Comparison of ENCODE assay signal across 10 mouse cellular contexts in the genomic region with DNA sequence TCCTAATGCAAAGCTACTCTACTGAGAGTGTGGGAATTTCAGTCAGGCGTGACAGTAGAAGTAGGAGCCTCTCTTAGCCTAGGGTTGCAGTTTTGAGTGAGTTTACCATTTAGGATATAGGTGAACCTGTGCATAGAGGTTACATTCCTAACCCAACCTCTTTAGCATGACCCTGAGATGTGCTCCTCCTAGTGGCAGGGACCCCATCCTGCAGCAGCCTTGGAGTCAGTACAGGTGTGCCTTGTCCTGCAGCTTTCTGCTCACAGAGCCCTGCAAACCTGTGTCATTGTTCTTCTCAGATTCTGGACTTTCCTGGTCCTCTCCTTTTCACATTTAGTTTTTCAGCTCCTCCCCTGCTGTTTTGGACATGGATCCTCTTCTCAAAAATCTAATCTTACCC.
DNase-seq lines count a peak whose midpoint lies in the region; ATAC-seq and TF ChIP-seq lines count a peak whose summit lies in the region.
"Had no signal": no experiment of that assay in that cellular context is flagged by ENCODE, and none has a peak within 500 bp of the region (broad histone marks: within the 10 kb centered on the region; RNA-seq: fewer than 3 reads in every experiment).

No protein-coding gene starts in this region.

- no peak overlapping the region for H3K9ac ChIP-seq in hindbrain, postnatal 0 days (replicated peaks; ENCODE audit: low read length)
- H3K9ac ChIP-seq in hindbrain, embryonic 14.5 days = no peak overlapping the region
- no peak overlapping the region for H3K9ac ChIP-seq in midbrain, postnatal 0 days (replicated peaks; ENCODE audit: low read length, poor library complexity, severe bottlenecking)
- no peak overlapping the region for H3K9ac ChIP-seq in midbrain, embryonic 16.5 days (ENCODE audit: low read depth, low read length)
- H3K9ac ChIP-seq: lung, embryonic 15.5 days had no signal

- H3K4me1 ChIP-seq in hindbrain, postnatal 0 days (ENCODE audit: insufficient read depth, low read length) = no peaks in the 10 kb centered on the region
- no peaks in the 10 kb centered on the region for H3K4me1 ChIP-seq in hindbrain, embryonic 14.5 days (replicated peaks; ENCODE audit: control insufficient read depth, insufficient read depth, low read length)
- H3K4me1 ChIP-seq in midbrain, postnatal 0 days (ENCODE audit: insufficient read depth, low read length) = no peaks in the 10 kb centered on the region
- H3K4me1 ChIP-seq in midbrain, embryonic 16.5 days (ENCODE audit: control insufficient read depth, insufficient read depth, low read length) = no peaks in the 10 kb centered on the region; the same call in 1 of the 2 replicates
- H3K4me1 ChIP-seq in embryonic fibroblast, embryonic 13.5 days (ENCODE audit: control insufficient read depth, insufficient read depth, low read length) = no peaks in the 10 kb centered on the region
- H3K4me1 ChIP-seq: lung, embryonic 15.5 days had no signal

- no peak for TF ChIP-seq POLR2A in embryonic fibroblast, embryonic 13.5 days (IDR thresholded peaks at IDR 0.05; ENCODE audit: low read depth, low read length)

- H3K36me3 ChIP-seq in hindbrain, postnatal 0 days (ENCODE audit: insufficient read depth, low read length) = no peaks in the 10 kb centered on the region
- no peaks in the 10 kb centered on the region for H3K36me3 ChIP-seq in hindbrain, embryonic 14.5 days (replicated peaks; ENCODE audit: control insufficient read depth, insufficient read depth)
- H3K36me3 ChIP-seq in midbrain, postnatal 0 days (ENCODE audit: insufficient read depth, low read length) = no peaks in the 10 kb centered on the region
- H3K36me3 ChIP-seq in midbrain, embryonic 16.5 days (ENCODE audit: control insufficient read depth, insufficient read depth, low read length) = no peaks in the 10 kb centered on the region
- H3K36me3 ChIP-seq: lung, embryonic 15.5 days had no signal

- H3K4me3 ChIP-seq in hindbrain, postnatal 0 days (ENCODE audit: low read length) = no peak overlapping the region
- no peak overlapping the region for H3K4me3 ChIP-seq in hindbrain, embryonic 14.5 days (replicated peaks; ENCODE audit: low read length)
- H3K4me3 ChIP-seq in midbrain, postnatal 0 days (ENCODE audit: low read depth, low read length) = no peak overlapping the region
- H3K4me3 ChIP-seq in midbrain, embryonic 16.5 days (ENCODE audit: low read depth, low read length) = no peak overlapping the region
- no peak overlapping the region for H3K4me3 ChIP-seq in embryonic fibroblast, embryonic 13.5 days (ENCODE audit: insufficient read depth, low read length)
- H3K4me3 ChIP-seq: erythroblast, embryonic 14.5 days; lung, embryonic 15.5 days had no signal

- WGBS in hindbrain, postnatal 0 days = 94% methylated on average over 1 of the region's 1 CpGs
- 67% methylated on average over 1 of the region's 1 CpGs for WGBS in hindbrain, embryonic 14.5 days
- 85% methylated on average over 1 of the region's 1 CpGs for WGBS in midbrain, postnatal 0 days
- WGBS in midbrain, embryonic 16.5 days = 75% methylated on average over 1 of the region's 1 CpGs

- ATAC-seq in hindbrain, postnatal 0 days = no peak
- no peak for ATAC-seq in hindbrain, embryonic 14.5 days (ENCODE audit: low FRiP score)
- ATAC-seq in midbrain, postnatal 0 days (ENCODE audit: low FRiP score) = no peak
- ATAC-seq in midbrain, embryonic 16.5 days = no peak

- no peak overlapping the region for H3K27ac ChIP-seq in hindbrain, postnatal 0 days
- H3K27ac ChIP-seq in hindbrain, embryonic 14.5 days = no peak overlapping the region
- H3K27ac ChIP-seq in midbrain, postnatal 0 days (ENCODE audit: low read depth, low read length) = no peak overlapping the region
- H3K27ac ChIP-seq in midbrain, embryonic 16.5 days (ENCODE audit: low read length) = no peak overlapping the region
- no peak overlapping the region for H3K27ac ChIP-seq in embryonic fibroblast, embryonic 13.5 days (ENCODE audit: insufficient read depth, low read length)
- H3K27ac ChIP-seq: lung, embryonic 15.5 days had no signal

- DNase-seq in hindbrain, postnatal 0 days (ENCODE audit: low spot score) = no peak
- DNase-seq in hindbrain, embryonic 14.5 days (ENCODE audit: low spot score) = no peak
- DNase-seq in midbrain, postnatal 0 days (ENCODE audit: low spot score) = no peak
- peak; percentile 80 for DNase-seq in thymus, postnatal 4 days
- DNase-seq in spleen, adult 12 weeks (ENCODE audit: low spot score) = no peak
- DNase-seq in right cerebral cortex, postnatal 14 days = no peak

- H3K4me2 ChIP-seq in hindbrain, postnatal 0 days (ENCODE audit: low read depth, low read length) = no peak overlapping the region
- no peak overlapping the region for H3K4me2 ChIP-seq in hindbrain, embryonic 14.5 days (replicated peaks)
- no peak overlapping the region for H3K4me2 ChIP-seq in midbrain, postnatal 0 days (ENCODE audit: low read depth, low read length, poor library complexity, severe bottlenecking)
- H3K4me2 ChIP-seq in midbrain, embryonic 16.5 days (ENCODE audit: low read length) = no peak overlapping the region
- H3K4me2 ChIP-seq: lung, embryonic 15.5 days had no signal

- H3K9me3 ChIP-seq in hindbrain, postnatal 0 days (ENCODE audit: low read length) = no peaks in the 10 kb centered on the region
- no peaks in the 10 kb centered on the region for H3K9me3 ChIP-seq in hindbrain, embryonic 14.5 days (ENCODE audit: control insufficient read depth, low read length)
- H3K9me3 ChIP-seq in midbrain, postnatal 0 days (ENCODE audit: low read length) = no peaks in the 10 kb centered on the region
- H3K9me3 ChIP-seq in midbrain, embryonic 16.5 days (replicated peaks; ENCODE audit: control insufficient read depth, low read length, poor library complexity, severe bottlenecking) = 0 out of 2 replicates have a peak, but pooled peaks cover 2% of the 10 kb centered on the region
- H3K9me3 ChIP-seq: lung, embryonic 15.5 days had no signal

- H3K27me3 ChIP-seq in hindbrain, postnatal 0 days (ENCODE audit: insufficient read depth, low read length) = no peaks in the 10 kb centered on the region
- no peaks in the 10 kb centered on the region for H3K27me3 ChIP-seq in hindbrain, embryonic 14.5 days (ENCODE audit: control insufficient read depth, insufficient read depth, low read length)
- H3K27me3 ChIP-seq in midbrain, postnatal 0 days (ENCODE audit: insufficient read depth, low read length) = no peaks in the 10 kb centered on the region
- no peaks in the 10 kb centered on the region for H3K27me3 ChIP-seq in midbrain, embryonic 16.5 days (ENCODE audit: control insufficient read depth, insufficient read depth, low read depth, low read length)
- H3K27me3 ChIP-seq: lung, embryonic 15.5 days had no signal

- TF ChIP-seq CTCF in hindbrain, postnatal 0 days (IDR thresholded peaks at IDR 0.05; ENCODE audit: low read depth) = peak; percentile 24; the same call in 1 of the 2 replicates
- TF ChIP-seq CTCF in midbrain, postnatal 0 days (IDR thresholded peaks at IDR 0.05) = peak; percentile 32
- 0 out of 2 replicates have a peak, but pooled peaks have one; percentile 6 for TF ChIP-seq CTCF in embryonic fibroblast, embryonic 13.5 days (IDR thresholded peaks at IDR 0.05; ENCODE audit: borderline replicate concordance, insufficient read depth, low read length)
